Mouse (Mus musculus): ENCODE results near the gene Kcnk6.
"Not testable (repeated sequence)": the region's sequence is repeated elsewhere in the genome, so short reads cannot be mapped to it uniquely, and the experiment has no call there.

Gene Kcnk6

GRCm38 (mm10) chr7:29194230-29194629 is 38.1 kb downstream of the Kcnk6 start:
- DNase-seq, result not testable (repeated sequence)

- not testable (repeated sequence) for DNase-seq
These were observed 51.0 kb downstream of the Kcnk6 start for GRCm38 (mm10) chr7:29181323-29181722.

- DNase-seq, result no peak
These were observed 51.5 kb downstream of the Kcnk6 start for GRCm38 (mm10) chr7:29180854-29181236.

GRCm38 (mm10) chr7:29180077-29180853 is 52.0 kb downstream of the Kcnk6 start, which contains the start of gene Psmd8:
Psmd8 (minus strand) TSS chr7:29180701.
- peak; percentile 95 for DNase-seq

- no peak for DNase-seq
These were observed 53.0 kb downstream of the Kcnk6 start for GRCm38 (mm10) chr7:29179323-29179722.

GRCm38 (mm10) chr7:29178106-29178505 is 54.2 kb downstream of the Kcnk6 start:
- DNase-seq, result no peak

GRCm38 (mm10) chr7:29172390-29173016 is 59.8 kb downstream of the Kcnk6 start:
- no peak for DNase-seq
